Mouse (Mus musculus): ENCODE results near the gene Esp36.
"Not testable (repeated sequence)": the region's sequence is repeated elsewhere in the genome, so short reads cannot be mapped to it uniquely, and the experiment has no call there.

Esp36 gene

DNA sequence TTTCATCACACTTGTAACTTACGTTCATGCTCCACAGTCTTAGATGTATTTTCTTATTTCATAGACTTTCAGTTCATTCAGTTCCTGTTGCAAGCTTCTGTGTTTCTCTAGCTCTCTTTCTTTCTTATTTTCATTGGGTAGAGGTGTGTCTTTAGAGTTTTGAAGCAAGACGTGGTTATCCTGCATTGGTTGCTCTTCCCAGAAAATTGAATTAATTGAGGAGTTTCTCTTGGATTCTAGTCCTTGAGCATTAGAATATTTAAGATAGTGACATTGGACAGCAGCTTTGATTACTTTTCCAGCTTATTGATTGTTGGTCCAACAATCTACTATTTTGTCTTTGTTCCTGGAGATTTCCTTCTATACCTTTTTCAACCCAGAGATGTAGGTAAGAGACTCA is at the start of gene Esp36:
Esp36 (minus strand) TSS at position 101 of the 400 bp plus-strand sequence.
- DNase-seq (ENCODE audit: low spot score) = no peak

DNA sequence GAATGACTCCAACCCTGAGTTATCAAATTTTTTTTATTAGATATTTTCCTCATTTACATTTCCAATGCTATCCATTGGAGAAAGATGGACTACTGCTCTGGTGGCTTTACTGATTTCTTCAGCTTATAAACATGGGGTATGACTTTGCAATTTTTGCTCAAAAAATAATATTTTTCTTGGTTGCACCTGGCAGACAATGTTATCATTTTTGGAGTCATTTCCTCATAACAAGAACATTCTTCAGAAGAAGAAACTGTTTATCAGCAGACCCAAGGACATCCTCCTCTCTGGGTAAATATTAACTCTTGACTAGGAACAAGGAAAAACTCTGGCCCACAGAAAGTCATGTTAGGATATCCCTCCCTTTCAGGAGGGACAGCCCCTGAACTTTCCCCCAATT is 36.2 kb upstream of the Esp36 start:
- DNase-seq (ENCODE audit: low spot score) = not testable (repeated sequence)

DNA sequence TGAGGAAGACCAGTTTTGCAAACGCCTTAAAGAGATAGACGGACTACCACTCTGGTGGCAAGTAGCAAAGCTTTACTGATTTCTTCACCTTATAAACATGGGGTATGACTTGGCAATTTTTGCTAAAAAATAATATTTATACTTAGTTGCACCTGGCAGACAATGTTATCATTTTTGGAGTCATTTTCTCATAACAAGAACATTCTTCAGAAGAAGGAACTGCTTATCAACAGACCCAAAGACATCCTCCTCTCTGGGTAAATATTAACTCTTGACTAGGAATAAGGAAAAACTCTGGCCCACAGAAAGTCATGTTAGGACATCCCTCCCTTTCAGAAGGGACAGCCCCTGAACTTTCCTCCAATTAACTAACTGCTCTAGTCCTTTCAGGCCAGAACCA is 30.7 kb upstream of the Esp36 start:
- DNase-seq (ENCODE audit: low spot score) = no peak

DNA sequence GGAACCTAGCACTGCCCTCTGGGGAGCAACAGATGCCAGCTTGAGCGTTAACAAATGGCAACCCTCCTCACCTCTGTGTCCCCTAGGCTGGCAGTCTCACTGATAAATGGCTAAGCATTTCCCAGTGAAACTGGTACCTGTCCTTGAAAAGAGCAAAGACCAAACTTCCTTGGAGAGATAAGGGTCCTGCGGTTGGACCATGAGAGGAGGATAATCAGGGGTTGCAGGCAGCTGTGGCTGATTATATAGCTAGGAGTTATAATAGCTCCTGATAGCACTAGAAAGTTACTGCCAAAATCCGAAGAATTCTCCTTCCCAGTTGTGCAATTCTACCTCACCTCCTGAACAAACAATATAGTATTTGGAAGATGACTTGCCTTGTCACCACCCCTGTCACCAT is 13.8 kb downstream of the Esp36 start:
- no peak for DNase-seq (ENCODE audit: low spot score)

DNA sequence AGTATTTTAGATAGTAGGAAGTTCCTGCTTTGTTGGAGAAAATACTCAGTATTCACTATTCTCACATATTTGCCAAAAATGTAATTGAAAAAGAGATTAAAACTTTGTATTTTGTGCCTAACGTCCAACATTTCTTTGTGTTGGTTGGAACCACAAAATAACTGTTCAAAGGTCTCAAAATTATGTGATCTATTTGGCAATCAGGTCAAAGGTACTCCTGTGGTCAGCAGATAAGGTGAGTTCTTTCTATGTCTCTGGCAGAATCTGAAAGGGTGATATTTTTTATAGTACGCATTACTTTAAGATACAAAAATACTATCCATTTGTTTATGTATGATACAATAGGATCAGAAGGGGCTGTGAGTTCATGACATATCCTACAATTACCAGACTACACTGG is 28.2 kb downstream of the Esp36 start:
- DNase-seq (ENCODE audit: low spot score) = no peak
